ENCODE assay signal across 8 mouse cellular contexts in genomic region chr17:56185281-56186141, GRCm38 (mm10). TPM values are rescaled to one million over a fixed set of nuclear protein-coding genes. Genes with fewer than 3 reads are reported as not detected.
DNase-seq lines count a peak whose midpoint lies in the region; ATAC-seq and TF ChIP-seq lines count a peak whose summit lies in the region.

No protein-coding gene starts in this region.

- H3K4me3 ChIP-seq in cerebellum, adult 2 months (replicated peaks; ENCODE audit: insufficient read depth, low read depth, low read length): no peak overlapping the region
- peak overlapping the region; percentile 42 for H3K4me3 ChIP-seq in gastrocnemius, adult 2 months
- H3K4me3 ChIP-seq in hindbrain, embryonic 14.5 days (replicated peaks; ENCODE audit: low read length): no peak overlapping the region
- H3K4me3 ChIP-seq in limb, embryonic 11.5 days (ENCODE audit: low read depth, low read length): no peak overlapping the region
- H3K4me3 ChIP-seq in myocyte: peak overlapping the region; percentile 86

- TF ChIP-seq CTCF in cerebellum, adult 2 months (IDR thresholded peaks at IDR 0.05; ENCODE audit: borderline replicate concordance, insufficient read depth, low read depth, low read length): no peak
- TF ChIP-seq CTCF in gastrocnemius, adult 2 months (IDR thresholded peaks at IDR 0.05): no peak

- DNase-seq in cerebellum, adult 2 months: peak; percentile 37 to 44
- DNase-seq in cerebellum, adult 11 months: no peak
- DNase-seq in adrenal gland, adult 2 months: peak; percentile 89
- peak; percentile 73 for DNase-seq in gastrocnemius, adult 2 months
- DNase-seq in hindbrain, embryonic 14.5 days (ENCODE audit: low spot score): no peak
- DNase-seq in limb, embryonic 11.5 days (ENCODE audit: low spot score): no peak
- DNase-seq in thymus, postnatal 14 days: no peak

- H3K27ac ChIP-seq in cerebellum, adult 2 months (ENCODE audit: insufficient read depth, low read length): peak overlapping the region; percentile 59; the same call in 1 of the 2 replicates
- H3K27ac ChIP-seq in gastrocnemius, adult 2 months: peak overlapping the region; percentile 97
- H3K27ac ChIP-seq in hindbrain, embryonic 14.5 days: peak overlapping the region; percentile 35; the same call in 1 of the 2 replicates
- H3K27ac ChIP-seq in limb, embryonic 11.5 days (replicated peaks; ENCODE audit: low read depth, low read length): peak overlapping the region; percentile 67; the same call in 1 of the 2 replicates

- TF ChIP-seq POLR2A in cerebellum, adult 2 months (IDR thresholded peaks at IDR 0.05; ENCODE audit: borderline replicate concordance, insufficient read depth, low read length): no peak
- TF ChIP-seq POLR2A in myocyte (IDR thresholded peaks at IDR 0.05; ENCODE audit: insufficient read length, low read depth): no peak

- peaks cover 17% of the 10 kb centered on the region for H3K79me2 ChIP-seq in myocyte (ENCODE audit: control insufficient read depth, insufficient read depth)

- no peaks in the 10 kb centered on the region for H3K9me3 ChIP-seq in hindbrain, embryonic 14.5 days (ENCODE audit: control insufficient read depth, low read length)
- no peaks in the 10 kb centered on the region for H3K9me3 ChIP-seq in limb, embryonic 11.5 days (ENCODE audit: control insufficient read depth, low read length)

- H3K27me3 ChIP-seq in cerebellum, adult 2 months (ENCODE audit: control insufficient read depth, insufficient read depth, low read length): no peaks in the 10 kb centered on the region
- H3K27me3 ChIP-seq in hindbrain, embryonic 14.5 days (ENCODE audit: control insufficient read depth, insufficient read depth, low read length): no peaks in the 10 kb centered on the region
- no peaks in the 10 kb centered on the region for H3K27me3 ChIP-seq in limb, embryonic 11.5 days (ENCODE audit: control insufficient read depth, insufficient read depth, low read length)
- no peaks in the 10 kb centered on the region for H3K27me3 ChIP-seq in myocyte (ENCODE audit: control insufficient read depth, insufficient read depth, insufficient read length)

- ATAC-seq in hindbrain, embryonic 14.5 days (ENCODE audit: low FRiP score): no peak
- ATAC-seq in limb, embryonic 11.5 days (ENCODE audit: insufficient number of reproducible peaks, low FRiP score, low TSS enrichment, low read depth): peak; percentile 18; the same call in 1 of the 2 replicates

- no peaks in the 10 kb centered on the region for H3K4me1 ChIP-seq in cerebellum, adult 2 months (ENCODE audit: control insufficient read depth, insufficient read depth, low read length)
- H3K4me1 ChIP-seq in hindbrain, embryonic 14.5 days (replicated peaks; ENCODE audit: control insufficient read depth, insufficient read depth, low read length): peaks cover 7% of the 10 kb centered on the region
- H3K4me1 ChIP-seq in limb, embryonic 11.5 days (ENCODE audit: control insufficient read depth, insufficient read depth, low read length): peaks cover 9% of the 10 kb centered on the region

- H3K4me2 ChIP-seq in hindbrain, embryonic 14.5 days (replicated peaks): no peak overlapping the region
- H3K4me2 ChIP-seq in limb, embryonic 11.5 days (ENCODE audit: low read depth, severe bottlenecking): no peak overlapping the region
- peak overlapping the region; percentile 90 for H3K4me2 ChIP-seq in myocyte (ENCODE audit: low read depth)

- peaks cover 63% of the 10 kb centered on the region for H3K36me3 ChIP-seq in hindbrain, embryonic 14.5 days (replicated peaks; ENCODE audit: control insufficient read depth, insufficient read depth)
- H3K36me3 ChIP-seq in limb, embryonic 11.5 days (ENCODE audit: control insufficient read depth, insufficient read depth, low read length): peaks cover 6% of the 10 kb centered on the region; the same call in 1 of the 2 replicates
- no peaks in the 10 kb centered on the region for H3K36me3 ChIP-seq in myocyte (ENCODE audit: control insufficient read depth, insufficient read depth)

- intact Hi-C loops in gastrocnemius, adult 2 months (cut with DNase I): no loop called here

- no peak overlapping the region for H3ac ChIP-seq in myocyte (ENCODE audit: control insufficient read depth, insufficient read length)

- 0 out of 2 replicates have a peak overlapping the region, but pooled peaks have one; percentile 11 for H3K9ac ChIP-seq in hindbrain, embryonic 14.5 days
- no peak overlapping the region for H3K9ac ChIP-seq in limb, embryonic 11.5 days (ENCODE audit: low read length)

- WGBS in cerebellum, adult 2 months: 7% methylated on average over 11 of the region's 11 CpGs
- WGBS in hindbrain, embryonic 14.5 days: 39% methylated on average over 11 of the region's 11 CpGs
- WGBS in limb, embryonic 11.5 days: 49% methylated on average over 11 of the region's 11 CpGs

TF ChIP-seq in myocyte, 11 proteins besides CTCF, POLR2A, EP300 and RAD21:
- TF ChIP-seq USF1 (IDR thresholded peaks at IDR 0.05; ENCODE audit: low read depth): no peak
- no peak for TF ChIP-seq TCF3 (IDR thresholded peaks at IDR 0.05; ENCODE audit: insufficient read length, low read depth)
- TF ChIP-seq TCF12 (IDR thresholded peaks at IDR 0.05; ENCODE audit: insufficient read depth, poor library complexity, severe bottlenecking): no peak
- TF ChIP-seq CEBPB (IDR thresholded peaks at IDR 0.05; ENCODE audit: insufficient read depth, poor library complexity, severe bottlenecking): no peak
- no peak for TF ChIP-seq E2F4 (IDR thresholded peaks at IDR 0.05; ENCODE audit: insufficient read depth)
- no peak for TF ChIP-seq MAX (IDR thresholded peaks at IDR 0.05; ENCODE audit: low read depth)
- TF ChIP-seq REST (IDR thresholded peaks at IDR 0.05; ENCODE audit: insufficient read depth, insufficient read length): no peak
- TF ChIP-seq POLR2AphosphoS2 (IDR thresholded peaks at IDR 0.05; ENCODE audit: insufficient read length, low read depth): no peak
- TF ChIP-seq MYOG (IDR thresholded peaks at IDR 0.05; ENCODE audit: control insufficient read depth in 1 of 3, insufficient read depth in 1 of 3, insufficient read length in 2 of 3, low read depth in 2 of 3): peak in 2 of 3 experiments; percentile 28 to 48
- peak in 2 of 3 experiments; percentile 61 to 63 for TF ChIP-seq MYOD1 (IDR thresholded peaks at IDR 0.05; ENCODE audit: control insufficient read depth in 1 of 3, insufficient read length in 2 of 3, low read depth in 2 of 3)
- TF ChIP-seq SRF (IDR thresholded peaks at IDR 0.05; ENCODE audit: control insufficient read depth, insufficient read length, low read depth): no peak

RNA-seq across cellular contexts. Expression of gene Mydgf, which starts 1.8 kb away (rescaled TPM):
- 44.5 and 45.0 TPM in 2 replicates for polyA plus RNA-seq in cerebellum, adult 2 months (2012; rRNA removed)
- 10 to 100 TPM; 51.8 to 55.3 TPM for total RNA-seq in adrenal gland, adult 2 months (2021)
- 70.5 and 71.0 TPM in 2 replicates for polyA plus RNA-seq in adrenal gland, adult 2 months (2012; rRNA removed)
- total RNA-seq in gastrocnemius, adult 2 months (2021): 10 to 100 TPM; 17.0 to 17.7 TPM
- polyA plus RNA-seq in hindbrain, embryonic 14.5 days (2014; fragmentation: Nextera tagmentation; extraction: Ambion mirVana): 67.8 and 70.8 TPM in 2 replicates
- polyA plus RNA-seq in limb, embryonic 11.5 days (2014; fragmentation: Nextera tagmentation; extraction: Ambion mirVana): 65.6 and 65.9 TPM in 2 replicates
- 73.9 TPM for polyA plus RNA-seq in myocyte (2012; fragmentation: generic; extraction: Trizol)

RNA-seq across cellular contexts. Expression of gene Tnfaip8l1, which starts 23.2 kb away (rescaled TPM):
- polyA plus RNA-seq in cerebellum, adult 2 months (2012; rRNA removed): 1.7 and 1.9 TPM in 2 replicates
- total RNA-seq in adrenal gland, adult 2 months (2021): 1 to 10 TPM; 2.0 to 2.4 TPM
- polyA plus RNA-seq in adrenal gland, adult 2 months (2012; rRNA removed): 4.2 and 6.7 TPM in 2 replicates
- total RNA-seq in gastrocnemius, adult 2 months (2021): under 1 TPM; 0.25 to 0.43 TPM
- 8.4 and 9.9 TPM in 2 replicates for polyA plus RNA-seq in hindbrain, embryonic 14.5 days (2014; fragmentation: Nextera tagmentation; extraction: Ambion mirVana)
- polyA plus RNA-seq in limb, embryonic 11.5 days (2014; fragmentation: Nextera tagmentation; extraction: Ambion mirVana): 8.2 and 9.2 TPM in 2 replicates
- 2.3 TPM for polyA plus RNA-seq in myocyte (2012; fragmentation: generic; extraction: Trizol)

RNA-seq across cellular contexts. Expression of gene Dpp9, which starts 33.2 kb away (rescaled TPM):
- polyA plus RNA-seq in cerebellum, adult 2 months (2012; rRNA removed): 54.7 and 56.3 TPM in 2 replicates
- total RNA-seq in adrenal gland, adult 2 months (2021): 10 to 100 TPM; 37.5 to 39.7 TPM
- 53.2 and 65.3 TPM in 2 replicates for polyA plus RNA-seq in adrenal gland, adult 2 months (2012; rRNA removed)
- total RNA-seq in gastrocnemius, adult 2 months (2021): 10 to 100 TPM; 34.0 to 43.2 TPM
- 23.4 and 26.2 TPM in 2 replicates for polyA plus RNA-seq in hindbrain, embryonic 14.5 days (2014; fragmentation: Nextera tagmentation; extraction: Ambion mirVana)
- polyA plus RNA-seq in limb, embryonic 11.5 days (2014; fragmentation: Nextera tagmentation; extraction: Ambion mirVana): 34.3 and 37.0 TPM in 2 replicates
- 37.1 TPM for polyA plus RNA-seq in myocyte (2012; fragmentation: generic; extraction: Trizol)

RNA-seq across cellular contexts. Expression of gene Sema6b, which starts 45.4 kb away (rescaled TPM):
- 51.8 and 54.3 TPM in 2 replicates for polyA plus RNA-seq in cerebellum, adult 2 months (2012; rRNA removed)
- 10 to 100 TPM in 1 of 2 experiments, 1 to 10 TPM in 1; 6.3 to 10.2 TPM for total RNA-seq in adrenal gland, adult 2 months (2021)
- 32.9 and 36.5 TPM in 2 replicates for polyA plus RNA-seq in adrenal gland, adult 2 months (2012; rRNA removed)
- total RNA-seq in gastrocnemius, adult 2 months (2021): 1 to 10 TPM; 1.9 to 3.2 TPM
- 18.3 and 20.5 TPM in 2 replicates for polyA plus RNA-seq in hindbrain, embryonic 14.5 days (2014; fragmentation: Nextera tagmentation; extraction: Ambion mirVana)
- 0.60 and 0.88 TPM in 2 replicates for polyA plus RNA-seq in limb, embryonic 11.5 days (2014; fragmentation: Nextera tagmentation; extraction: Ambion mirVana)
- 1.4 TPM for polyA plus RNA-seq in myocyte (2012; fragmentation: generic; extraction: Trizol)

Comparison
In these comparisons a context has a peak if more than half of its experiments do, and no peak if none do; other contexts are left out.
1. DNase-seq: peak in cerebellum, adult 2 months (2 of 2), adrenal gland, adult 2 months (single experiment) and gastrocnemius, adult 2 months (single experiment); none in cerebellum, adult 11 months (single experiment), hindbrain, embryonic 14.5 days (single experiment), limb, embryonic 11.5 days (single experiment) and thymus, postnatal 14 days (single experiment).
2. H3K27ac ChIP-seq: peak in every context shown above with its lines; median percentile 97 in gastrocnemius, adult 2 months; 67 in limb, embryonic 11.5 days; 59 in cerebellum, adult 2 months; 35 in hindbrain, embryonic 14.5 days.
3. H3K4me3 ChIP-seq: peak in gastrocnemius, adult 2 months (single experiment) and myocyte (single experiment); none in cerebellum, adult 2 months (single experiment), hindbrain, embryonic 14.5 days (single experiment) and limb, embryonic 11.5 days (single experiment).